Mouse (Mus musculus) gastrocnemius, postnatal 4 days (tissue): Measurements from ENCODE around the gene Slc44a3. TPM values are rescaled to one million over a fixed set of nuclear protein-coding genes. Genes with fewer than 3 reads are reported as not detected.

ENCODE experiments used
- DNase-seq, 2 experiments: peaks; one replicate each; pipeline ENCODE4 v3.0.0; 2021 to 2022; ENCODE audit warnings: low spot score in 2 of 2, mixed read lengths in 2 of 2
- total RNA-seq, 2 experiments: library from RNA; stranded (reverse); gene quantifications; 2 replicates each; pipeline ENCODE4 v1.2.3; 2021

Gene Slc44a3
- total RNA-seq, 2 experiments from 2014 or later = 0.76 to 0.88 TPM

DNA sequence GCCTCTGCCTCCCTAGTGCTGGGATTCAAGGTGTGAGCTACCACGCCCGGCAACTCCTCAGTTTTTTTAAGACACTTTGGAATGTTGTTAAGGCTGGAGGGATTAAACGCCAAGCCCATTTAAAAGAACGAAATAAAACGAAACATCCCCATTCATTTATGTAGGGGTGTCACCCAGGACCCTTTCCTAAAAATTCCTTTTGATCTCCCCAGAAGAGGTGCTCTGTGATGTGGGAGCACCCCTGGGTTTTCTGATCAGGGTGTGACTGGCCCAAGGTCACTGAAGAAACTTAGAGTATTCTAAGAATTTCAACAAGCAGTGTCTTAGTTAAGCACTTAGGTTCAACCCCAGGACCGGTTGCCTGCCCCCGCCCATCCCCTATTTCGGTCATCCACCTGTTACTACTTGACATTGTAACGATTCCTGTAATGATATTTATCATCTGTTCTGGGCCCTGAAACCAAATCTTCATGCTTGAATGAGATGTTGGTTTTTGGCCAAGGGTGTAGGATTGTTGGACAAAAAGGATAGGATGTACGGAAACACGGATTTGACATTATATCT is 103.4 kb downstream of the Slc44a3 start:
- no peak for DNase-seq

DNA sequence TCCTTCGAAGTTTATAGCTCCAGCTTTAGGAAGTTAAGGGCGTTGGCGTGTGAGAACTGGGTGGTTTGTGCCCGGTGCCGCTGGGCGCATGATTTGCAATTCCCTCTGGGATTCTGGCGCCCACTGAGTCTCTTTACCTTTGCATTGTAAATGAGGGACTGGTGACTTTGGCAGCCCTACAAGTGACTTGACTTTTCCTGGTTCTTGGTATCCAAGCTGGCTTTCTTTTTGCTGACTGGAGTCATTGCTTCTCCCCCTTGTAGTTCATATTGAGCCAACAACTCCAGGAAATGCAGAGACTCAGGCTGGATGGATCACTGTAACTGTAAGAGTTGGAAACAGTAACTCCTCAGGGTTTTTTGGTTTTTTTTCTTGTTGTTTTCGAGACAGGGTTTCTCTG is 104.0 kb downstream of the Slc44a3 start:
- DNase-seq = no peak

DNA sequence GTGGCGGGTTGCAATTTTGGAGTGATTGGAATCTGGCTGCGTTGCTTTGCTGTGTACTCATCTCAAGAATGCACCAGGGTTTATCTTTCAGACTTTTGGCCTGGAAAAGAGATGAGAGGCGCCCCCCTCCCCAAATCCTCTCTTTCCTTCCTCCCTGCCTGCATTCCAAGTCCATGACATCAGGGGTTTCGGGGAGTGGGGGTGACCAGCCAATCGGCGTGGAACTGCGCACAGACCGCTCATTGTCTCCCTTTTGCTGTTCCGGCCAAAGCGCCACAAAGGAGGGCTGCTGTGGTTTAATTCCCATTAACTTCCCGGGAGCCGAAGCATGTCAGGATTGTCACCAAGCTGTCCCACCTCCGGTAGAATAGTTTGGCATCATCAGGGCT is 104.7 kb downstream of the Slc44a3 start:
- DNase-seq = peak; percentile 48 to 79

DNA sequence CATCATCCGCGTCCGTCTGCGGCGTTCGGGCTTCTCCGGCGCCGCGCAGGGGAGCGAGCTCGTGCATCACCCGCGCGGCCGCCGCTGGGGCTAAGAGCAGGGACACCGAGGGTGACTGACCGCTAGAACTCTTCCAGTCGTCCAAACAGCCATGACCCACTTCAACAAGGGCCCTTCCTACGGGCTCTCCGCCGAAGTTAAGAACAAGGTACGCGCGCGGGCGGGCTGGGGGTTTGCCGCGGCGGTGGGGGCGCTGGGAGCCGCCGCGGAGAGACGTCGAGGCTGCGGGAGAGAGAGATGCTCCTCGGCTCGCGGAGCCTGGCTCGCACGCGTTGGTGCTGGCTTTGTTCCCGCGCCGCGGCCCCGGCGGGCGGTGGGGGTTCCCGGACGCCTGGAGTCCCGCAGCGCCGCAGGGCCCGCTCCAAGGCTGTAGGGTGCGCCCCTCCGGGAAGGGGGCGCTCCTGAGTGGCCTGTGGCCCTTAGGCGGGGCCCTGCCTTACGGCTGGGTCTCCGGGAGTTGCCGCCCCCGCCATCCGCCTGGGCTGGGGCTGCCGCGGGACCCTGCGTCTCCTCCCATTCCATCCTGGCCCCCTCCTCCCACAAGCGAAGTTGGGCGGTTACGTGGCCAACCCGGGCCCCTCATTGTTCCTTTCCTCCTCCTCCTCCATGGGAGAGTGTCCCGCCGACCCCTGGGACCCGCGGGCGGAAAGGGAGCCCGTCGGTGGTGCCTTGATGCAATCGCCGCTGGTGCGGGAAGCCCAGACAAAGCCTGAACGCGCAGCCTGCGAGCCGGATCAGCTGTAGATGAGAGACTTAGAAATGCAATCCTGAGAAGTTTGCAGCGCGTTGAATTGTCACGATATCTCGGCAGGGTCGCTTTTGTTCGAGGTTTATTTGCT is 105.3 kb downstream of the Slc44a3 start:
- peak; percentile 73 to 81 for DNase-seq

DNA sequence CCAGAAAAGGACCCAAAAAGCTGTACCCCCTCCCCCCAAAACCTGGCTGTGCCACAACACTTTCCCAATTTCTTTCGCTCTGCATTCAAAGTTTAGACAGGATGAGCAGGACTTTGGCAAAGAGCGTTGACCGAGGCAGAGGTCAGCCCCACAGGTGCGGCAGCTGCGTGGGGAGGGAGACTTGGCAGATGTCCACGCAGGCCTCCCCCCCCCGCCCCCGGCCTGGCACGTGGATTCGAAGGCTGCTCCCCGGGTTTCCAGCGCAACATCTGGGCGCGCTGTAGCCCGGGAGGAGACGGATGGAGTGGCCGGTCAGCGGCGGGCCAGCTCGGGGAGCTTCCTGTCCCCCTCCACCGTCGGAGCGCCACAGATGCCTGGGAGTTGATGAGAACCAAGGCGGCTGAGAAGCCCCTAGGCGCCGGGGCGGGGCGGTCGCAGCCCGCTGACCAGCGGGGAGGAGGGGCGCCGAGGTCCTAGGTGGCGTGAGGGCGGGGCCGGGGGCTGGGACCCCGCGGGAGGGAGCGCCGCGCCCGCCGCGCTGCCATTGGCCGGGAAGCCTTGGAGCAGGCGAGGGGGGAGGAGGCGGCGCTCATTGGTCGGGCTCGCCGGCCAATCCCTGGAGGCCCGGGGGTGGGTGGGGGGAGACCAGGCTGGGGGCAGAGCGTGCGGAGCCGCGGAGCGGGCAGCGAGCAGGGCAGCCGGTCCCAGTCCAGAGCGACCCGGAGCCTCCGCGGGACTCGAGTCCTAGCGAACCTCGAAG is 106.2 kb downstream of the Slc44a3 start, which contains the start of gene Cnn3:
Gene Cnn3 (plus strand): TSS at position 637 of the 760 bp plus-strand sequence.
- DNase-seq = peak; percentile 92 to 95

DNA sequence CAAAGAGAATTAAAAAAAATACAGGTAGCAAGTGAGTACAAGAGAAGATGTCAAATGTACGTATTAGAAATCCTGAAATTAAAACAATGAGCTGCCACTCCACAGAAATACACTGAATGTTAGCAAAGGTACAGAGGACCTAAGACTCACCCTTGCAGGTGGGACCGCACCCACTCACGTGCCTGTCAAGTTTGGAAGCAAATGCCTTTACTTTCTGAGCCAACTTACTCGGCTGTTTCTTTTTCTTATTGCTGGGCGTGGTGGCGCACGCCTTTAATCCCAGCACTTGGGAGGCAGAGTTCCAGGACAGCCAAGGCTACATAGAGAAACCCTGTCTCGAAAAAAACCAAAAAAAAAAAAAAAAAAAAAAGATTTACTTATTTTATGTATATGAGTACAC is 109.8 kb downstream of the Slc44a3 start:
- DNase-seq = no peak

DNA sequence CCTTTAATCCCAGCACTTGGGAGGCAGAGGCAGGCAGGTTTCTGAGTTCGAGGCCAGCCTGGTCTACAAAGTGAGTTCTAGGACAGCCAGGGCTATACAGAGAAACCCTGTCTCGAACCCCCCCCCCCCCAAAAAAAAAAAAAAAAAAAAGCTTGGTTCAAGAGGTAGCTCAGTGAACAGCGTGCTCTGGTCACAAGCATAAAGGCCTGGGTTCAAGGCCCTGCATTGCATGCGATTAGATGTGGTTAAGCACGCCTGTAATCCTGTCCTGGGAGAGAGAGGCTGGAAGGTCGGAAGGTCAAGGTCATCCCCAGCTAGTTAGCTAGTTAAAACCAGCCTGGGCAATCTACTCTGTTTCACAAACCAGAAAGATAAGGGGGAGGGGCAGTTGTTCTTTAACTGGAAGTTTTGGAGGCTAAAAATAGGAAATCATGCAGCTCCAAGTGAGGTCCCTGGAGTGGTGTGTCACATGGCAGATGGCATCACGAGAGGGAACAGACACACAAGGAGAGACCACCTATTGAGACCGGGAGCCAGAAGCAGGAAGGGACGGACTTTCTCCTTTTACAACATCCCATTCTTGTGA is 113.3 kb downstream of the Slc44a3 start:
- DNase-seq = no peak

DNA sequence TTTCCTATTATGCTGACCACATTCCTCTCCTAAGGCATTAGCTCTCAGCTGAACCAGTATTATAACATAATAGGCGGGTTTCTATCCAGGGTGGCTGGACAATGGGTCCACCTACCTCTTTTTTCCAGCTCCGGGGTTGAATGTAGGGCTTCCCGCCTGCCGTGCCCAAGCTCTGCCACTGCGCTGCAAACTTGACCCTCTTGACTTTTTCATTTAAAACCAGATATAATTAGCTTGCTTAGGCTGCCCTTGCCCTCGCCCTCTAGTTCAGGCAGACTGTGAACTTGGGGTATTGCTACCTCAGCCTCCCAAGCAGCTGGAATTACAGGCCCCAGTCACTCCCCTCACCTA is 114.0 kb downstream of the Slc44a3 start:
- no peak for DNase-seq

DNA sequence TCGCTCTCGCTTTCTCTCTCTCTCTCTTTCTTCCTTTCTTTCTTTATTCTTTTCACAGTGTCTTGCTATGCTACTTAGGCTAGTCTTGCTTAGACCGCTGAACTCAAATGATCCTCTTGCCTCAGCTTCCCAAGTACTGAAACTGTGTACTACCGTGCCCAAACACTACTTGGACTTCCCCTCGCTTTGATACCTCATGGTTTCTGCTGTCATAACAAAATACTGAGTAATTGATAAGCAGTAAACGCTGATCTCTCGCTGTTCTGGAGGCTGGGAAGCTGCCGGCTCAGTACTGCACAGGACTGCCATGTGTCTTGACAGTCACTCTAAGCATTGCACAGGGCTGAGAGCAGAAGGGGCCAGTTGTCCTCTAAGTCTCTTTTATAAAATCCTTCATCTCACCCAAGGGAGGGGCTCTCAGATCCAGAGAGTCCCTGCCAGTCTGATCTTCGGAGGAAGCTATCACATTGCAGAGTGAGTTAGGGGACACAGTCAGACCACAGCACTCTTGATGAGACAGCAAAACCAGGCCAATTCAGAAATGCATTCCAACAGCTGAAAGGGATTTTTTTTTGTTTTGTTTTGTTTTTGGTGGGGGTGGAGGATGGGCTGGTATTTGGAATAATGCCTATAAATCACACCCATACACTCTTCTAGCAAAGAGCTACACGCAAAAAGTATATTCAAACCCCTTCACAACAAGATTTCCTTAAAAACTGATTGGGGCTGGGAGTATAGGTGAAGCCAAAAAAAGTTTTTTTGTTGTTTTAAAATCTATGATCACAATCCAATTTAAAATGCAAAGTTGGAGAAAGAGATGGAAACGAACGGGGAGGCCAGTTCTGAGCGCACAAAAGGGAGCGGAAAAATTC is 114.6 kb downstream of the Slc44a3 start:
- no peak for DNase-seq

DNA sequence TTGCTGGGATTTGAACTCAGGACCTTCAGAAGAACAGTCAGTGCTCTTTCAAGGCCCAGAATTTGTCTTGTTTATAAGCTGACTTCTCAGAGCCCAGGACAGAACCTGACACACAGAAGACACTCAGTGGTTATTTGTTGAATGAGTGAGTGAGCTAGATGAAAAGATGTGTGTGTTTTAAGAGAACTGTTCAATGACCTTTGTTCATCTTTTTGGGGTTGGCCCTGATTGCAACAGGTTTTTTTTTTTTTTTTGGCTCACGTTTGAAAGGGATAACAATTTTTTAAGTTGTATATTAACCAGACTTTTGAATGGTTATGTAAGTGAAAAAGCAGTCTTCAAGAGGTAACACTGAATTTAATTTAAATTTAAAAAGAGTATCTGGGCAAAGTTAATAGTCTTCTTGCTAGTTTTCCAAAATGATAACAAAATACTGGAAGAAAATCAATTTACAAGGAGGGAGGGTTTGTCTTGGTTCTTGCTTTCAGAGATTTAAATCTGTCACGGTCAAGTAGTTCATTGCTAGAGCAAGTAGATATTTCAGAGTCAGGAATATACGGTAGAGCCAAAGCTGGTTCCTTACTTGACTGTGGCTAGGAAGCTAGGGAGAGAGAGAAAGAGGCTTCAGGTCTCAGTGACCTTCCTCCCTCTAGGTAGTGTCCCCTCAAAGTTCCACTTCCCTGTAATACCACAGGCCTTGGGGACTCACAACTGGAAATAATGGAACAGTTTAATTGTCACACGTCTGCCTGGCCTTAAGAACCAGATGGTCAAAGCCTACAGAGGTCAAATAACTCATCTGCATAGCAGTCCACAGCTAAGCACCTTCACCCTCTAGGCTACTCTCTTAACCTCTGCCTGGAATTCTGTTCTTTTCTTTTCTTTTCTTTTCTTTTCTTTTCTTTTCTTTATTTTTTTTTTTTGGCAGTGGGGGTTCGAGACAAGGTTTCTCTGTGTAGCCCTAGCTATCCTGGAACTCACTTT is 115.7 kb downstream of the Slc44a3 start:
- DNase-seq = no peak

DNA sequence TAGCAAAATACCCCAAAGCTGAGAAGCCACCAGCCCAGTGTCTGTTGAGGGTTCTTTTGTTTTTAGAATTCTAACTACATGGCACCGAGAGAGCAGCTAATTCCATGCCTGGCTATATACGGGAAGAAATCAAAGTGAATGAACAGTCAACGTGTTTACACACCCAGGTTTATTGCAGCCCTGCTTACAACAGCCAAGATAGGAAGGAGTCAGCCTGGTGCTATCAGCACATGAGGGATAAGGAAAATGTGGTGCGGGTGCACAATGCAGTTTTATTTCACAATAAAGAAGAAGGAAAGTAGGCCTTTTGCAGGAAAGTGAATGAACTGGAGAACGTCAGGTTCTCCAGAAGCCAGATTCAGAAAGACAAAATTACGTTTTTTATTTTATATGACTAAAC is 120.8 kb downstream of the Slc44a3 start:
- DNase-seq = no peak

Other genes with a start within 250 kb of the Slc44a3 start
- gene Tmem56, start 249.3 kb downstream of the Slc44a3 start, total RNA-seq = 1 to 10 TPM; 3.0 to 5.4 TPM
- gene Alg14, start 240.6 kb downstream of the Slc44a3 start, total RNA-seq = 10 to 100 TPM; 10.7 to 14.0 TPM
- gene Cnn3, start 105.9 kb downstream of the Slc44a3 start, total RNA-seq = 100 to 1,000 TPM; 194 to 214 TPM
- gene 4930432M17Rik, start 138.4 kb upstream of the Slc44a3 start, total RNA-seq = not detected
- 1 to 10 TPM; 3.0 to 4.7 TPM for gene F3, start 191.1 kb upstream of the Slc44a3 start, total RNA-seq